Mouse (Mus musculus) monocyte, adult 2 months (primary cell): Measurements from ENCODE around the gene Celsr2.
A peak's percentile ranks its signal among the peaks of the same experiment; 100 is the strongest.

Source experiments
- DNase-seq, 2 experiments: peaks; one replicate each; pipeline ENCODE4 v3.0.0; 2022; ENCODE audit warnings: low spot score in 2 of 2, low read depth in 1 of 2

Gene Celsr2

GRCm38 (mm10) chr3:108413634-108414360 is 1.6 kb downstream of the Celsr2 start:
- no peak for DNase-seq

- no peak for DNase-seq
These were observed 3.6 kb downstream of the Celsr2 start for GRCm38 (mm10) chr3:108411754-108412121.

- no peak for DNase-seq
These were observed 4.2 kb downstream of the Celsr2 start for GRCm38 (mm10) chr3:108411026-108411753.

- no peak for DNase-seq
These were observed 5.0 kb downstream of the Celsr2 start for GRCm38 (mm10) chr3:108410359-108410714.

- DNase-seq: no peak
These were observed 5.5 kb downstream of the Celsr2 start for GRCm38 (mm10) chr3:108409656-108410358.

GRCm38 (mm10) chr3:108408517-108409008 is 6.8 kb downstream of the Celsr2 start:
- no peak for DNase-seq

GRCm38 (mm10) chr3:108406306-108406885 is 9.0 kb downstream of the Celsr2 start:
- no peak for DNase-seq

GRCm38 (mm10) chr3:108405536-108406305 is 9.6 kb downstream of the Celsr2 start:
- no peak for DNase-seq

GRCm38 (mm10) chr3:108402528-108402920 is 12.8 kb downstream of the Celsr2 start:
- DNase-seq: no peak

- DNase-seq: peak; percentile 48 to 69
These were observed 13.4 kb downstream of the Celsr2 start for GRCm38 (mm10) chr3:108401692-108402527.

GRCm38 (mm10) chr3:108400442-108400841 is 14.9 kb downstream of the Celsr2 start:
- no peak for DNase-seq

- no peak for DNase-seq
These were observed 17.1 kb downstream of the Celsr2 start for GRCm38 (mm10) chr3:108398281-108398680.

GRCm38 (mm10) chr3:108392793-108393192 is 22.6 kb downstream of the Celsr2 start:
- DNase-seq: no peak

- no peak for DNase-seq
These were observed 23.1 kb downstream of the Celsr2 start for GRCm38 (mm10) chr3:108392299-108392698.

- peak; percentile 93 to 94 for DNase-seq
These were observed 26.2 kb downstream of the Celsr2 start for GRCm38 (mm10) chr3:108389111-108389545.

- DNase-seq: no peak
These were observed 29.2 kb downstream of the Celsr2 start for GRCm38 (mm10) chr3:108386186-108386585.

GRCm38 (mm10) chr3:108384425-108384824 is 30.9 kb downstream of the Celsr2 start:
- no peak for DNase-seq

GRCm38 (mm10) chr3:108383485-108384354 is 31.6 kb downstream of the Celsr2 start, which contains the start of gene Psrc1:
TSS of gene Psrc1 (plus strand) at chr3:108383839.
- DNase-seq: peak; percentile 14 to 34
